Mouse (Mus musculus): ENCODE results near the gene Glmp.
"Not testable (repeated sequence)": the region's sequence is repeated elsewhere in the genome, so short reads cannot be mapped to it uniquely, and the experiment has no call there.

Gene Glmp

DNA sequence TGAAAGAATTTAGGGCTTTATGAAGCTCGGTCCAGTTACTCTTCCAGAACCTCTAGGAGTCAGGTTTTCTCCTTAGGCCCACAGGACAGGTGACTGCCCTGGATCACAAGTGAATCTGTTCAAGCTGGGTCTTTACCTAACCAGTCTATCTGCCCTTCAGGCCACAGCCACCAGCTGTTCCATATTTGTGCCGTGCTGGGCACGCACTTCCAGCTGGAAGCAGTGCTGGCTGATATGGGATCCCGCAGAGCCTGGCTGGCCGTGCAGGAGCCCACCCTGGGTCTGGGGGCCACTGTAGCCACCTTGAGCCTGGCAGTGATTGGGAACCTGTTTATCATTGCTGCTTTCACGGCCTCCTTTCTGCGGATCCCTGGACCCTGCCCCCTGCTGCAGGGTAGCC, 51.8 kb downstream of the Glmp start:
- DNase-seq (ENCODE audit: low spot score) = not testable (repeated sequence)

DNA sequence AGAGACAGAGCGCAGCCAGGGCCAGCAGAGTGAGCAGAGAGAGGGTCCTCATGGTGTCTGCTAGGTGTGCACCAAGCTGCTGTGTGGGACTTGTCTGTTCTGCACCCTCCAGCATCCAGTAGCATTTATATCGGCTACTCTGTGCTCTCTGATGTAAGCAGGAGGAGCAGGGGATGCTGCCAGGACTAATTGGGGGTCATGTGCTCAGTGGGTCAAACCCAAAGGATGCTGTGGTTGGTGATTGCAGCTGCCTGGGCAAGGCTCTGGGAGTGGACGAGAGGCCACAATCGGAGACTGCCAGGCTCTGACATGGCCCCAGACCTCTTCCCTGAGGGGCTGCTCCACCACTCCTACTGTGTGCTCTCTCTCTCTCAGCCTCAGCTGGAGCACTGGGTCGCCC, 53.8 kb downstream of the Glmp start, which contains the start of gene Bglap2:
Bglap2 (minus strand) TSS at position 101 of the 400 bp plus-strand sequence.
- not testable (repeated sequence) for DNase-seq (ENCODE audit: low spot score)

All from urinary bladder, postnatal 10 days (tissue).